Mouse (Mus musculus) heart, adult 8-10 months (tissue): Measurements from ENCODE around the gene Hibch. TPM values are rescaled to one million over a fixed set of nuclear protein-coding genes. Genes with fewer than 3 reads are reported as not detected.

Experiments used
- total RNA-seq, 4 experiments: library from RNA; stranded (reverse); gene quantifications; 2 replicates each; pipeline ENCODE4 v1.2.4; 2022

The Hibch gene
- total RNA-seq, 4 experiments from 2014 or later = 84.4 to 94.4 (median 88.9) TPM

Other genes starting within 250 kb of the Hibch start
- 1 to 10 TPM in 1 of 4 experiments, under 1 TPM in 3; 0.71 to 1.3 (median 0.93) TPM for gene Nemp2, start 214.2 kb upstream of the Hibch start, total RNA-seq
- gene Mfsd6, start 117.5 kb upstream of the Hibch start, total RNA-seq = 10 to 100 TPM; 19.9 to 22.8 (median 21.4) TPM
- 10 to 100 TPM; 11.8 to 20.0 (median 16.8) TPM for gene Inpp1, start 27.2 kb upstream of the Hibch start, total RNA-seq
- gene 1700019D03Rik, start 175.2 kb downstream of the Hibch start, total RNA-seq = 1 to 10 TPM in 2 of 4 experiments, under 1 TPM in 2; 0.84 to 2.3 (median 0.94) TPM
- 1 to 10 TPM in 2 of 4 experiments, under 1 TPM in 2; 0.14 to 1.1 (median 0.64) TPM for gene Mstn, start 216.7 kb downstream of the Hibch start, total RNA-seq